Mouse (Mus musculus) megakaryocyte, embryonic 14.5 days (primary cell): ENCODE measurements around the gene Rangrf.

Experiments used
- FLI1 ChIP-seq: IDR thresholded peaks from 2 replicates; pipeline ENCODE4 v1.6.1; 2012; ENCODE audit warnings: low read length, inconsistent platforms, mixed read lengths
- GATA1 ChIP-seq: IDR thresholded peaks from 3 replicates; pipeline ENCODE4 v1.6.1; 2012; ENCODE audit warnings: mixed read lengths, low read length, inconsistent platforms, borderline replicate concordance

GRCm38 (mm10) chr11:68947542-68947993, 27.4 kb downstream of the Rangrf start:
- TF ChIP-seq GATA1 = no peak
- no peak for TF ChIP-seq FLI1
